Mouse (Mus musculus) 3T3-L1 (cell line): ENCODE results near the gene Dnajb4.

Experiments used
- DNase-seq: peaks from one replicate; pipeline ENCODE4 v3.0.0-alpha.2; 2015; ENCODE audit warnings: low read depth, low spot score

The Dnajb4 gene

DNA sequence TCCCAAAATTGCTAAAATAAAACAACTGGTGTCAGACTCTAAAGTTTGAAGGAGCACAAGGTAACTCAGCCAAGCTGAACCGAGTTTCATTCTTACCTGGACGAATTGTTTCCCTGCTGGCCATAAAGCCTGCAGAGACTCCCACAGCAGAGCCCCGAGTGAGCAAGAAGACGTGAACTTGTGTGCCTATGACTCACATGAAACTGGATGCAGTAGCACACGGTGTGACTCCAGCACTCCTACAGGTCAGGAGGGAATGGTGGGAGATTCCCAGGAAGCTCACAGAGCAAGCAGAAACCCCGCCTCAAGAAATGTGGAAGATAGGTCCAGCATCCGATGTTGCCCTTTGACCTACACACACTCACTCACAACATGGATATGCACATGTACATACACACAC, 38.2 kb downstream of the Dnajb4 start:
- peak; percentile 68 for DNase-seq

DNA sequence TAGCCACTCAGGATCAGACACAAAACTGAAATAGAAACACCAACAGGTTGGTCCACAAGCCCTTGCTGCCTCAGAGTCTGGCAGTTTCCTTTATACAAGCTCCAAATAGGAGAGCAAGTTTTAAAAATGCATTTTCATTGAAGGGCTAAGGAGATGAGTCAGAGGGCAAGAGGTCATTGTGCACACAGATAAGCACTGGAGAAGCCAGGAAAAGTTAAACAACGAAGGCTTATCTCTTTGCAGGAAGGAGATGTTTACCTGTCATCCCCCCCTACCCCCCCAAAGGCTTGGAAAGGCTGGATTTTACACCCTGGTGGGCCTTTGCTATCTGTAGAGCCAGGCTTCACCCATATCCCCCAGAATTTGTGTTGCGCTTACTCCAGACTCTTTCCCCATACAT, 38.9 kb downstream of the Dnajb4 start:
- DNase-seq, result peak; percentile 65

DNA sequence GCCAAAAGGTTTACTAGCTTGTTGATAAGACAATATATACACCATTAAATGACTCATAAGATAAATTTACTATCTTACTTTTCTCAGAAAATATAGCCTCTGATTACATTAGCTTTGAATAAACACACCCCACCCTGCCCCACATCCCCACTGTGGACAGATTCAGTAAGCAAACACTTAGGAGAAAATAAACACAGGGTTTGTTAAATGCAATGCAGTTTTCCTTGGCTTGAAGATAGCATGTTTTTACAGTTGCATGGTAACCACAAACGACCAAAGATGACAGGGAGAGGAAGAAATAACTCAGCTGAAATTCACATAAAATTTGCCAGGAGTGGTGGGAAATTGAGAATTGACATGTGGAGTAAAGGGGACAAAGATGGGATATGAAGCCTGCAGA, 39.7 kb downstream of the Dnajb4 start:
- DNase-seq, result peak; percentile 36

DNA sequence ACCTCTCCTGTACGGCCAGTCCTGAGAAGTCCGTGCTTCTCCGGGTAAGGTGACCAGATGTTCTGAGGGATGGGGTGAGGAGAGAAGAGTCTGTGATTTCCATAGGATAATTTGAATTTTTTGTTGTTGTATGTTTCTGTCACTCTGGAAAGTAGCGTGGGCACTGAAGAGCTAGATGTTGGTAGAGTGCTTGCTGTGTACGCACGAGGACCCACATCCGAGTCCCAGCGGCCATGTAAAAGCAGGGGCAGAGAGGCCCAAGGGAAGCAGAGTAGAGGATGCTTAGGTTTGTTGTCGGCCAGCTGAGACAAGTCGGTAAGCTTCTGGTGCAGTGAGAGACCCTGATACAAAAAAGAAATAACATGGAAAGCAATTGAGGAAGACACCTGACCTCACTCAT, 42.1 kb downstream of the Dnajb4 start:
- no peak for DNase-seq

DNA sequence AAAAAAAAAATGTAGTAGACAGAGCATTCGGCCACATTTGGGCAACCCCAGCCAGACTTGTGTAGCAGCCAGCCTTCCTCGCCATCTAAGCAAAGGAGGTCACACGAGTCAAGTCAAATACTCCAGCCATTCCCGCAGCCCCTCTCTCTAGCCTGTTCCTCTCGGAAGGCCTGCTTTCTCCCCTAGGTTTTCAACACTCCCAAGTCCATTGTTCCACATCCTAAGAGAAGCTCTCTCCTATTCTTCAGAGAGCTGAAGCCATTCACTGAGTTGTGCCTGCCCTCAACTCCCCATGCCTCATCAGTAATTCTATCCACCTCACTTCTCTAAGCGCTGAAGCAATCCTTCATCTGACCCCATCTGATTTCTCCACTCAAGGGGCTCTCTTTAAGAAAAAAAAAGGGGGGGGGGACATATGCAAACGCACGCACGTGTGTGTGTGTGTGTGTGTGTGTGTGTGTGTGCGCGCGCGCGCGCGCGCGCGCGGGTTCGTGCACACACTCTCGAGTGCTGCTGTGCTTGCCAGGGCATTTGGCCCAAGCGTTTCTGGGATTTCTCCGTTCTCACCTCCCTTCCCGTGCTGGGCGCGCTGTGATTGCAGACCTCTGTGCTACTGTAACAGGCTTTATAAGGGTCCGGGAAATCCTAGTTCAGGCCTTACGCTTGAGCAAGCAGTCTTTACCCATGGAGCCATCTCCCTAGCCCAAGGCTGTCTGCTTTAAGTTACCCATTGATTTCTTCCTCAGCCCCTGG, 43.2 kb downstream of the Dnajb4 start:
- DNase-seq, result no peak

DNA sequence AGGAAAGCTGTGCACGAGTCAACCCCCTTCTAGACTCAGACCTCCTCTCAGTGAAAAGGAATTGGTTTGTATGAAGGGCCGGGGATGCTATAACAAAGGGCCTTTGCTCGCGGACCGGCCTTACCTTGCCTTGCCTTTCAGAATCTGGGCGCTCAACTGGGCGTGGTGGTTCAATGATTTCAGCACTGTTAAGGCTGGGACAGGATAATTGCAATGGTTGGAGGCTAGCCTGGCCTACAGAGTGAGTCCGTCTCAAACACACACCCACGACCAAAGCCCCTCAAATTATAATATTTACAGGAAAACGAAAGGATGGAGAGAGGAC, 44.0 kb downstream of the Dnajb4 start, which contains the start of gene Gipc2:
Gene Gipc2, minus strand, starts transcription at position 132 of the 325 bp plus-strand sequence.
- no peak for DNase-seq

DNA sequence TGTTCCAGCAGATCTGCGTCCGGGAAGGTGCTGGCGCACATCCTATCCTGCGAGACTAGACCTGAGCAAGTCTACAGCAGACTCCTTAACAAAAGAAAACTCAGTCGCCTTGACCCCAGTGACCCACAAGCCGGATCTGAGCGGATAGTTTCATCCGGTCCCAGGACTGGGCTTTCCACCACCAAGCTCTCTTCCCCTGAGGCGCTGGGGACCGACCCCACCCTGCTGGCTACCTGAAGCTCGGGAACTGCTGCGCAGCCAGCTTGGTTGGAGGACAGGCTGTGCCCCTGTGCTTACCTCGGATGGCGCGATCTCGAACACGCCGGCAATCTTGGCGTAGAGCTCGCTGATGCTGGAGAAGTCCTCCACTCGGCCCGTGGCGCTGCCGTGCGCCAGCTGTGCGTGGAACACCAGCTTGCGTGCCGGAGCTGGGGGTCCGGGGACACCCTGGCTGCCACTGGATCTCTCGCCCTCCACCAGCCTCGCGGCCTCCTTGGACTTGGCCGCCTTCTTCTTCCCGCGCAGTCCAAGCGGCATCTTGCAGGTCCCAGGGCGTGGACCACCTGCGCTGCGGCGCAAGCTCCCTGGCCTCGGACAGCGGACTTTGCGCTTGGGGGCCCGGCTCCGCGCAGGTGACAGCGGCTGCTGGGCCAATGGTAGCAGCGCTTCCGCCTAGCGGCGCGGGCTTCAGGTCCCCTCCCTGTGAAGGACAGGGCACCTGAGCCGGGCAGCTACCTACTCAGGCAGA, 44.6 kb downstream of the Dnajb4 start:
- no peak for DNase-seq

DNA sequence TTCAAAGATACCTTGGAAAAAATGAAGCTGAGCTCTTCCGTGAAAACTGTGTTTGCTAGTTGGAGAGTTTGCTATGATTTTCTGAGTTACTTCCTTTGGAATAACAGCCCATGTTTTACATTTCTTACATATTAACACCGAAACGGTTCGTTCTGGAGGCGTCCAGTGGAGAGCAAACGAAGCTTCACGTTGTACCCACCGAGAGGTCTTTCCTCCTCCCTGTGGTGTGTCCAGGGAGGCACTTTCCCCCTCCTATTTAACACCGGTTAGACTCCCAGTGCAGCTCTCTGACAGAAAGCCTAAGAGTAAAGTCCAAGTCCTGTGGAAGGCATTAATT, 45.1 kb downstream of the Dnajb4 start:
- no peak for DNase-seq

DNA sequence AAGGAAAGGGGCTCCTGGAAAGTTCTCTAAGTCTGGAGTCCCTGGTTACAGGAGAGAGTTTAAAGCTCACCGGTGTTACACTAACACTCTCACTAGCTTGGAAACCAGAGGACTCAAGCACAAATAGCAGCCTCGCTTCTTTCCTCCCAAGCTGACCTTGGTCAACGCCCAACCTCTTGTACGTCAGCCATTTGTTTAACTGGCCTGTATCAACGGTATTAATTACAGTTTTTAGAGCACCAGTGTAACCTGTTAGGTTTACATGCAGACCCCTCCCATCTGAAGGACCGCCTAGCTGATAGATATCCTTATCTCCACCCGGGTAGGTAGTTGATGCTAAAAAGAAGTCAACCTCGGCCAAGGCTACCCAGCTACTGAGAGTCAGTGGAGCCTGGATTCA, 46.8 kb downstream of the Dnajb4 start:
- no peak for DNase-seq

DNA sequence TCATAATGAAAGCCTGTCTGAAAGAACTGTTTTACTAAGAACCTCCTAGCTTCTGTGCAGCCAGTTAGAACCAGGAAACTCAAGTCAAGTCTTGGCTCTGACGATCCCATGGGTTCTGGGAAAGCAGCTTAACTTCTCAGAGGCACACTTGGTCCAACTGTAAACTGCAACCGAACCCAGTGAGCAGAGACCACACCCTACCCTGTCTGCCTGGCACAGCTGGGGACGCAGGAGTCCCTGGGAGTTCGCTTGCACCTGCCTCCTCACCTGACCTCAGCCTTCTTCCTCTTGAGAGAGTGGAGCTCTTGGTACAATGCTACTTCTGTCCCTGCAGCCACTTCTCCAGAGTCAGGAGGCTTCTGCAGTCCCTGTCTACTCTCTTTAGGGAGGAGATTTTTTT, 49.5 kb downstream of the Dnajb4 start:
- no peak for DNase-seq

DNA sequence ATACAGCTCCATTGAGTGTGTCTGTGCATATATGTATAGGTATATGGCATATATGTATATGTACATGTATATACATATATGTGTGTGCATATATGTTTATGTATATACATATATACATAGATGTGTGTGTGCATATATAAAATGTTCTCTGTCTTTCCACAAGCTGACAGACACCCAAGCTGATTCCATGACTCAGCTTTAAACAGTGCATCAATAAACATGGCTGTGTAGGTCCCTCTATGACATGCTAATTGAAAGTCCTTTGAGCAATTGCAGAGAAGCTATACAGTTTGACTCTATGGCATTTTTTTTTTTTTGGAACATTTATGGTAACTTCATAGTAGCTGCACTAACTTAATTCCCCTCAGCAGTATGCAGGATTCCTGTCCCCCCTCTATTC, 50.8 kb downstream of the Dnajb4 start:
- DNase-seq, result no peak

DNA sequence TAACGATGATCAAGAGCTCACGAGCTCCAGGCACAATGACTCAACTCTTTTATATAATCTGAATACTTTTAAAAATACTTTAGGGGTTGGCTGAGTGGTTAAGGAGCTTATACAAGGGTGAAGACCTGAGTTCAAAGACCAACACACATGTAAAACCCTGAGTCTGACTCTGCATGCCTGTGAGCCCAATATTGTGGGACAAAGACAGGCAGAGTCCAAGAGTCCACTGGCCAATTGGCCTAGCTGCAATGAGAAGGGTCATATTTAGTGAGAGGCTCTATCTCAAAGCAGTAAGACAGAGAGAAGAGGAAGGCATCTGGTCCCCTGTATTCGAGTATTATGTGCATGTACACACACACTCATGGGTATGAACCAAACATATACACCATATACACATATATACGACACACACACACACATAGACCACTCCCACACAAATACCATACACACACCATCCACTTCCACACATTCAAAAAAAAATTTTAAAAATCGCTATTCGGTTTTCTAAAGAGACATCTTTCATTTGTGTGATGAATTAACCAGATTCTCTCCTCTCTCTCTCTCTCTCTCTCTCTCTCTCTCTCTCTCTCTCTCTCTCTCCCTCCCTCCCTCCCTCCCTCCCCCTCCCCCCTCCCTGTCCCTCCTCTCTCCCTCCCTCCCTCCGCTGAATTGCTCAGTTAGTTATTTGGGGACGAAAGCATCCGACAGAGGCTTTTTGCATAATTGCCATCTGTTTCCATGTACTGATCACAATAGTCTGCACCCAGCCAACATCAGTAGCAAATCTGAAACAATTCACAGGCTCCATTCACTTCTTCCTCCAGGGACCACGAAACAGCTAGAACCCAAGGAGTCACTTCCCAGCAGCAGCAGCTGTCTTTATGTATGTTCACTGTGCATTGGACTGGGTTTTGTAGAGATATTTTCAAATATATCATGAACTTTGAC, 51.5 kb downstream of the Dnajb4 start:
- DNase-seq, result no peak

DNA sequence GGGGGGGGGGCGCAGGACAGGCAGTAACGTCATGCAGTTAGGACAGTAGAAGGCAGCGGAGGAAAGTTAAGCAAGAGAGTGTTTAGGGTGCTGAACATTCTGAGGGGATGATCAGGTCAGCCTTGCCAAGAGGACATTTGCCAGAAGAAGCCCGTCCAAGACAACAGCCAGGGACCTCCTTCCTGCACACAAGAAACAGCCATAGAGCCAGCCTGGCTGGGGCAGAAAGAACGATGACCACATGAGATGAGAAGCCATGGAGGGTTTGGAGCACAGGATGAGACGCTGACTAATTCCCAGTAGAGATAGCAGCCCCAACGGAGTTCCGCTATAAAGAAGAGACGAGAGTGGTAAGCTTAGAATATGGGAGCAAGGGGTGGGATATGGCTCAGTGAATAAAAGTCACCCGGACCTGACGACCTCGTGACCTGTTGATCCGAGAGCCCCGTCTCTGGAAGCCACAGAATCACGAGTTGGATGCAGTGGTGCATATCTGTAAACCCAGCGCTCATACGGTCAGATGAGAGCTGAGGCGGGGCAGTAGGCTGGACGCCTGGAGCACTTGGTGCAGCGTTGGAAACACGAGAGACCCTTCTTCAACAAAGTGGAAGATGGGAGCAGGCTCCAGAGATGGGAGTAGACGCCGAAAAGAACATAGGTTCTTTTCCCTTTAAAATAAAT, 53.1 kb downstream of the Dnajb4 start:
- DNase-seq, result no peak

DNA sequence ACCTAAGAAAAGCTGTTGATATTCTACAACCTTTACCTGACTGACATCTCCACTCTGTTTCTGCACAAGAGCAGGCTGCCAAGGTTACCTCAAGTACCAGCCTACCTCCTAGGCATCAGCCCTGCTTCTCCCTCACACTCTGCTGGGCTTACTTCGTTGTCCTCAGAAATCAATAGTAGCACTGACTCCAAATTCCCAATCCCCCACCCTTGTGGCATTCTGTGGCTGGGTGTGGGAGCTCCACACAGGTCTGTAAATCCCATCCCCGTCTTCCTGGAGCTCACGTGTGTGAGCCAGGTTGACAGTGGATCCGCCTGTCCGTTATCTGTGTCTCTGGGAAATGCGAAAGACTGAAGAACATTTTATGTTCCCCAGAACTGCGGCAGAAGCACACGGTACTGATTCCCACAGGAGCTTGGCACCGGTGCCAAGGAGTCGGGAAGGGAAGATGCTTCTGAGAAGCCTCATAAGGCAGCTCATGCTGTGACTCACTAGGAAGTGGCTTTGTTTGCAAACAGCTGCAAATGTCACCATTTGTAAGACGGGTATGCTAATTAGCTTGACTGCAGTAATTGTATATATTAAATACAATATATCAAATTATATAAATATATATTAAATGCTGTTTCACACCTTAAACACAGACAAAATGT, 54.7 kb downstream of the Dnajb4 start:
- DNase-seq, result peak; percentile 72

DNA sequence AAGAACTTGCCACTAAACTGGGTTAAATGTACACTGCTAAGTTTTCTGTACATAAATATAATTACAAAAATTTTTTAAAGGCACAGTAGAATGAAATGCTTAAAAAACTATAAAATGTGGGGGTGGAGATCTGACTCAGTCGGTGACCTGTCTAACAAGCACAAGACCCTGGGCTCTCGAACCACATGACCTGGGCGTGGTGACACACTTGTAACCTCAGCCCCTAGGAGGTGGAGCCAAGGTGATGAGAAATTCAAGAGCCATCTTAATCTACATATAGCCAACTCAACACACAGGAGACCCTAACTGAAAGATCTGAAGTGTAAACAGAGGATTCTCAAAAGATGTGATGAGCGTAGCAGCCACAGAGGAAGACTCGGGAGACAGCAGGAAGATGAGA, 56.0 kb downstream of the Dnajb4 start:
- DNase-seq, result peak; percentile 25

DNA sequence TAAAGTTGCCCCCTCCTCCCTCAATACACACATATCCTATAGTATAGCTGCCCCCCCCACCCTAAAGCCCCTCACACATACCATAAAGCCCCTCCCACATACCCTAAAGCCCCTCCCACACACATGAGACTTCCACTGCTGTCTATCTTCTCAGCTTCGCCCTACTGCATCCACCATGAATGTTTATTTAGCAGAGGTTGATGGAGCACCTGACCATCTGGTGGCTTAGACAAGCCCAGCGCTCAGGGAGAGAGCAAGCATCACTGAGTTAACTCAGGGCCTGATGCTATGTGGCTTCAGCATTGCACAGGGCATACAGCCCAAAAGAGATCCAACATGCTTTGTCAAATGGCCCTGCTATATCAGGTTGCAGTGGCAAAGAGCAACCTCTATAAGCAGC, 57.0 kb downstream of the Dnajb4 start:
- DNase-seq, result no peak

DNA sequence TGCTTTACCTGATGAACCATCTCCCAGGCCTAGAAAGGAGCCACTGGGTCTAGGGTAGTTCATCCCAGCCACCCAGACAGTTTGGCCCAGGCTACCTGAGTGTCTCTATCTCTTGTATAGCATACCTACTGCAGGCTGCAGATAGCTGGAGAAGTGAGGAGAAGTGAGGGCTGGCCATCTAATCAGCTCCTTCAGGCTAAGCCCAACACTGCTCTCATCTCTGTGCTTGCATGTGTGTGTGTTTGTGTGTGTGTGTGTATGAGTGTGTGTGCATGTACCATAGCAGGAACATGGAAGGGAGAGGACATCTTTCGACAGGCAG, 57.7 kb downstream of the Dnajb4 start:
- no peak for DNase-seq

DNA sequence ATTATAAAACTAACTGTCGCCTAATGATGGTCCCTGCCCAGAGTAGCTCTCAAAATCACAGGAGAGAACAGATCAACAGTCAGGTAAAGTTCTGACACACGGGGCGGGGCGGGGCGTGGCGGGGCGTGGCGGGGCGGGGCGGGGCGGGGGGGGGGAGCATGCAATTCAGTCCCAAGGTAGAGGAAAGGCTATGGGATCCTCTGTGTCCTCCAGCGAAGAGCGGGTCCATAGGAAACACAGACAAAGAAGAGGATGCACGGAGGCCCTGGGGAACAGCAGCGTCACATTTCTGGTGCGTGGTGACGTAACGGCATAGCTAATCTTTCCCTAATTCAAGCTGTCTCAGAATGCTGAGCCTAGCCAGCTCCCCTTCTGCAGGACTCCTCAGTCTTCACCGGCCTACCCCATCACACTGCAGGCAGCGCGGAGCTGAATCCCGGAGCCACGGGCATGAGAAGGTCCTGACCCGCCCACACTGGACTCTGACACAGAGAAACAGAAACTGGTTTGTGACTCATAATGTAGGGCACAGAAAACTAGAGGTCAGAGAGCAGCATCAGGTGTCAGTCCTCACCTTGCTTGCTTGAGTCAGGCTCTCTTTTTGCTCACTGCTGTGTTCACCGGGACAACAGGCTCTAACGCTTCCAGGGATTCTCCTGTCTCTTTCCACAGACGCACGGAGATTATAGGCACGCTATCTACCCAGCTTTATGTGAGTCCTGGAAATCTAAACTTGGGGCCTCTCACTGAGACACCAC, 58.2 kb downstream of the Dnajb4 start:
- no peak for DNase-seq

DNA sequence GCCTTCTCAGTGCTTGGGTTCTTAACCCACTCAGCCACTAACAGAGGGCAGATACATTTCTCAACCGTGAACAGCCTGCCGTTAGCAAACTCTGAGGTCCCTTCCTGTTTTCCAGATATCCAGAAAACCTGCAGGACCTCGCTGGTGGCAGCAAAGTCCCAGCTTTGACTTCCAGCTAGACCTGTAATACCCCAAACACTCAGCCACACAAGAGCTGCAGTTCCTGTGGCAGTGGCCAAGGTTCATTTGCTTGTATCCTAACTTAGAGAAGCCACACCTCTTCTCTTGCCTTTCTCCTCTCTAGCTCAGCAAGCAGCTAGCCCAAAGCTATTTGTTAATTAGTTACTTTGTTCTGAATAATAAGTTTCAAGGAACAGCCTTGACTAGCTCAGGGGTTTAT, 60.2 kb downstream of the Dnajb4 start:
- no peak for DNase-seq

DNA sequence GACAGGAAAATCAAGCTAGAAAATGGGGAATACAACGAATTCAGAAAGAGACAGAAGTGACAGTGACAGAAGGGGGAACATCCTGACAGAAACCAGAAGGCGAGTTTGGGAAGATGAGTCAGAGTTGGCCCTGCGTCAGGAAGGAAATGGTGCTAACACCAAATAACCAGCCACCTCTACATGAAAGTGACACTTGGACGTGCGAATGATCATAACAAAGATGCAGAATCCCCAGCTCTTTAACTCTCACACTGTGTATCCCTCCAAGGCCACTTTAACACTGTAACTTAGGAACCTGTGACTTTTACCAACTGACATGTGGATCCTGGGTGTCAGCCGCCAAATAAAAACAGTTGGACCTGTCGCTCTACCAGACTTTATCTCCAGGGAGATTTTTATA, 60.7 kb downstream of the Dnajb4 start:
- DNase-seq, result peak; percentile 21
